Mouse (Mus musculus) activated CD4-positive, CD25-positive, alpha-beta regulatory T cell, adult 4 months (primary cell): ENCODE measurements around the gene Stk39. TPM values are rescaled to one million over a fixed set of nuclear protein-coding genes. Genes with fewer than 3 reads are reported as not detected.
A peak's percentile ranks its signal among the peaks of the same experiment; 100 is the strongest.

Source experiments
- ATAC-seq: one replicate; pipeline ENCODE4 v1.8.0; 2017
- polyA plus RNA-seq, 2 experiments: library from polyadenylated mRNA; unstranded; fragments of 100-300 nt; shearing (Covaris generic); gene quantifications; one replicate each; pipeline ENCODE4 v1.2.1; 2017

The Stk39 gene
- polyA plus RNA-seq, 2 experiments from 2014 or later: 14.6 to 15.9 TPM

GRCm38 (mm10) chr2:68419746-68420145 is 52.3 kb downstream of the Stk39 start:
- ATAC-seq: no peak

- ATAC-seq: no peak
Measured at GRCm38 (mm10) chr2:68419165-68419564, 52.9 kb downstream of the Stk39 start.

GRCm38 (mm10) chr2:68417081-68417480 is 55.0 kb downstream of the Stk39 start:
- no peak for ATAC-seq

GRCm38 (mm10) chr2:68415691-68416090 is 56.4 kb downstream of the Stk39 start:
- no peak for ATAC-seq

- ATAC-seq: no peak
Measured at GRCm38 (mm10) chr2:68412149-68412548, 59.9 kb downstream of the Stk39 start.

GRCm38 (mm10) chr2:68411201-68411600 is 60.9 kb downstream of the Stk39 start:
- ATAC-seq: no peak

- ATAC-seq: no peak
Measured at GRCm38 (mm10) chr2:68409640-68410215, 62.3 kb downstream of the Stk39 start.

- ATAC-seq: no peak
Measured at GRCm38 (mm10) chr2:68408271-68408980, 63.6 kb downstream of the Stk39 start.

- ATAC-seq: no peak
Measured at GRCm38 (mm10) chr2:68407179-68407950, 64.7 kb downstream of the Stk39 start.

GRCm38 (mm10) chr2:68406571-68407074 is 65.4 kb downstream of the Stk39 start:
- no peak for ATAC-seq

- no peak for ATAC-seq
Measured at GRCm38 (mm10) chr2:68405163-68405715, 66.8 kb downstream of the Stk39 start.

- ATAC-seq: no peak
Measured at GRCm38 (mm10) chr2:68404274-68405162, 67.5 kb downstream of the Stk39 start.

GRCm38 (mm10) chr2:68393611-68394549 is 78.2 kb downstream of the Stk39 start:
- ATAC-seq: no peak

- no peak for ATAC-seq
Measured at GRCm38 (mm10) chr2:68387824-68388582, 84.1 kb downstream of the Stk39 start.

- ATAC-seq: no peak
Measured at GRCm38 (mm10) chr2:68386313-68386863, 85.7 kb downstream of the Stk39 start.

- no peak for ATAC-seq
Measured at GRCm38 (mm10) chr2:68385654-68386312, 86.3 kb downstream of the Stk39 start.

- no peak for ATAC-seq
Measured at GRCm38 (mm10) chr2:68383964-68384363, 88.1 kb downstream of the Stk39 start.

GRCm38 (mm10) chr2:68382394-68383059 is 89.5 kb downstream of the Stk39 start:
- ATAC-seq: peak; percentile 84

- peak; percentile 11 for ATAC-seq
Measured at GRCm38 (mm10) chr2:68381881-68382280, 90.2 kb downstream of the Stk39 start.
